ENCODE assay signal across 17 mouse cellular contexts in genomic region chr1:182615465-182615864, GRCm38 (mm10). TPM values are rescaled to one million over a fixed set of nuclear protein-coding genes. Genes with fewer than 3 reads are reported as not detected.
DNase-seq lines count a peak whose midpoint lies in the region; ATAC-seq and TF ChIP-seq lines count a peak whose summit lies in the region.
"Had no signal": no experiment of that assay in that cellular context is flagged by ENCODE, and none has a peak within 500 bp of the region (broad histone marks: within the 10 kb centered on the region; RNA-seq: fewer than 3 reads in every experiment).

No protein-coding gene starts in this region.

- peaks cover 5% of the 10 kb centered on the region; the same call in 1 of the 2 replicates for H3K9me3 ChIP-seq in hindbrain, embryonic 10.5 days
- no peaks in the 10 kb centered on the region for H3K9me3 ChIP-seq in hindbrain, embryonic 12.5 days (replicated peaks)
- no peaks in the 10 kb centered on the region for H3K9me3 ChIP-seq in liver, embryonic 14.5 days (ENCODE audit: control insufficient read depth, low read length)
- H3K9me3 ChIP-seq: lung, embryonic 15.5 days had no signal

- no peak overlapping the region for H3K4me3 ChIP-seq in hindbrain, embryonic 10.5 days
- H3K4me3 ChIP-seq in hindbrain, embryonic 12.5 days, result no peak overlapping the region
- no peak overlapping the region for H3K4me3 ChIP-seq in liver, embryonic 14.5 days (ENCODE audit: insufficient read depth in 1 of 2, low read depth in 2 of 2, low read length in 2 of 2)
- H3K4me3 ChIP-seq: erythroblast, embryonic 14.5 days; lung, embryonic 15.5 days had no signal

- H3K27ac ChIP-seq in hindbrain, embryonic 10.5 days, result 0 out of 2 replicates have a peak overlapping the region, but pooled peaks have one; percentile 53
- no peak overlapping the region for H3K27ac ChIP-seq in hindbrain, embryonic 12.5 days
- H3K27ac ChIP-seq in liver, embryonic 14.5 days, result no peak overlapping the region
- H3K27ac ChIP-seq: lung, embryonic 15.5 days had no signal

- 63% methylated on average over 1 of the region's 1 CpGs for WGBS in hindbrain, embryonic 10.5 days
- WGBS in hindbrain, embryonic 12.5 days, result 50% methylated on average over 1 of the region's 1 CpGs
- 20% methylated on average over 1 of the region's 1 CpGs for WGBS in liver, embryonic 14.5 days (ENCODE audit: insufficient replicate concordance)

- H3K9ac ChIP-seq in hindbrain, embryonic 12.5 days, result no peak overlapping the region
- no peak overlapping the region for H3K9ac ChIP-seq in liver, embryonic 14.5 days (replicated peaks)
- H3K9ac ChIP-seq: lung, embryonic 15.5 days had no signal

- H3K27me3 ChIP-seq in hindbrain, embryonic 10.5 days (ENCODE audit: insufficient read depth, poor library complexity, severe bottlenecking), result no peaks in the 10 kb centered on the region
- no peaks in the 10 kb centered on the region for H3K27me3 ChIP-seq in hindbrain, embryonic 12.5 days
- no peaks in the 10 kb centered on the region for H3K27me3 ChIP-seq in liver, embryonic 14.5 days (ENCODE audit: control insufficient read depth, insufficient read depth, low read length)
- H3K27me3 ChIP-seq: lung, embryonic 15.5 days had no signal

- TF ChIP-seq EP300 in liver, embryonic 14.5 days (IDR thresholded peaks at IDR 0.05; ENCODE audit: low read depth), result no peak

- TF ChIP-seq CTCF in liver, embryonic 14.5 days (IDR thresholded peaks at IDR 0.05; ENCODE audit: low read depth), result peak; percentile 39

- DNase-seq in hindbrain, embryonic 10.5 days (ENCODE audit: low spot score), result no peak
- DNase-seq in liver, embryonic 14.5 days (ENCODE audit: low read depth in 3 of 3, low spot score in 3 of 3), result no peak
- no peak for DNase-seq in liver
- DNase-seq in thymus, postnatal 4 days, result peak; percentile 40
- DNase-seq in thymus, postnatal 25 days, result no peak
- no peak for DNase-seq in left cerebral cortex, postnatal 36 days (ENCODE audit: low spot score in 2 of 2)
- DNase-seq: cerebellum, adult 11 months; embryo, embryonic 11 days; left cerebral cortex, postnatal 4 days had no signal

- H3K4me2 ChIP-seq in hindbrain, embryonic 12.5 days (replicated peaks), result no peak overlapping the region
- no peak overlapping the region for H3K4me2 ChIP-seq in liver, embryonic 14.5 days (ENCODE audit: low read depth)
- H3K4me2 ChIP-seq: lung, embryonic 15.5 days had no signal

- intact Hi-C loops in left cerebral cortex, postnatal 36 days (cut with DNase I), result no loop called here

- peaks cover 37% of the 10 kb centered on the region for H3K4me1 ChIP-seq in hindbrain, embryonic 10.5 days (replicated peaks)
- H3K4me1 ChIP-seq in hindbrain, embryonic 12.5 days, result peaks cover 23% of the 10 kb centered on the region
- H3K4me1 ChIP-seq in liver, embryonic 14.5 days (replicated peaks; ENCODE audit: control insufficient read depth in 2 of 2, insufficient read depth in 2 of 2, low read length in 1 of 2), result no peaks in the 10 kb centered on the region
- H3K4me1 ChIP-seq: lung, embryonic 15.5 days had no signal

- ATAC-seq in hindbrain, embryonic 12.5 days (ENCODE audit: low FRiP score), result no peak
- ATAC-seq in liver, embryonic 14.5 days (ENCODE audit: insufficient read depth), result no peak

- no peaks in the 10 kb centered on the region for H3K36me3 ChIP-seq in hindbrain, embryonic 10.5 days
- no peaks in the 10 kb centered on the region for H3K36me3 ChIP-seq in hindbrain, embryonic 12.5 days
- no peaks in the 10 kb centered on the region for H3K36me3 ChIP-seq in liver, embryonic 14.5 days (replicated peaks; ENCODE audit: control insufficient read depth, insufficient read depth, low read depth)
- H3K36me3 ChIP-seq: lung, embryonic 15.5 days had no signal

RNA-seq across cellular contexts. Expression of gene Capn8, which starts 50.7 kb away (rescaled TPM):
- 0.08 TPM in 1 of 2 replicates, not detected in the other for polyA plus RNA-seq in hindbrain, embryonic 10.5 days (2016; fragmentation: Nextera tagmentation; extraction: Ambion mirVana)
- polyA plus RNA-seq in hindbrain, embryonic 12.5 days (2016; fragmentation: Nextera tagmentation; extraction: Ambion mirVana), result not detected in 2 replicates
- 0.01 TPM in 1 of 2 replicates, not detected in the other for polyA plus RNA-seq in liver, embryonic 14.5 days (2012; rRNA removed)
- polyA plus RNA-seq in liver, embryonic 14.5 days (2014; fragmentation: Nextera tagmentation; extraction: Ambion mirVana), result not detected in 2 replicates
- total RNA-seq in left cerebral cortex, postnatal 36 days (2021), result not detected
- total RNA-seq: granulocyte monocyte progenitor cell, adult 5-6 weeks; layer of hippocampus, adult 8-10 months; left cerebral cortex, postnatal 4 days; monocyte, adult 5-6 weeks; neutrophil, adult 5-6 weeks had no signal
- polyA plus RNA-seq: erythroblast, embryonic 14.5 days; heart, embryonic 16.5 days; lung, embryonic 15.5 days had no signal
